Mouse (Mus musculus): ENCODE measurements at regions not wholly inside any gene's neighbourhood (a gene's known extent, or its start where the extent isn't known, plus 50 kb on each side); places are given as distances from the start of the nearest gene placed in this dataset.

DNA sequence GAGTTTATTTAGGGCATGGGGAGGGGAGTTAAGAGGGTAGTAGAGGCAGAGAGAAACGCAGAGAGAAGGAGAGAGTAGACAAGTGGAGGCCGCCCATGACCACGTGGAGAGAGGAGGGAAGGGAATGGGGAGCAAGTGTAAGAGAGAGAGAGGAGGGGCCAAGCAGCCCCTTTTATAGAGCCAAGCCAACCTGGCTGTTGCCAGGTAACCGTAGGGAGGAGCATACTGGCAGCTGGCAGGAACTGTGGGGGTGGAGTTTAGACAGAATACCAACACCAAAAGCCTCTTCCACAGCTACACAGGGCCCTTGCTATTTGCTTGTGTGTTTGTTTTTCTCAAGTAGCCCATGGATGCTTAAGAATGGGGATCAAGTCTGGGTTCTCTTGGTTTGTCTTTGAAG is 205.4 kb downstream of the Cdh26 start:
- no peak overlapping the region for H3K4me3 ChIP-seq (ENCODE audit: low read depth, low read length)
- no peak overlapping the region for H3K4me2 ChIP-seq (replicated peaks; ENCODE audit: low read depth, low read length)
- no peaks in the 10 kb centered on the region for H3K36me3 ChIP-seq (ENCODE audit: insufficient read depth, low read length)
- H3K9ac ChIP-seq (replicated peaks; ENCODE audit: low read depth) = no peak overlapping the region
- ATAC-seq (peak; percentile 82), DNase-seq (ENCODE audit: low spot score) (peak; percentile 41)
- TF ChIP-seq EP300 (IDR thresholded peaks at IDR 0.05) (no peak), CTCF (IDR thresholded peaks at IDR 0.05) (no peak)
- no peaks in the 10 kb centered on the region for H3K4me1 ChIP-seq (ENCODE audit: insufficient read depth, low read depth, low read length)
- H3K27me3 ChIP-seq (replicated peaks; ENCODE audit: insufficient read depth, low read length) = no peaks in the 10 kb centered on the region
- 27% methylated on average over 4 of the region's 4 CpGs for WGBS
- H3K9me3 ChIP-seq (ENCODE audit: low read length) = no peaks in the 10 kb centered on the region
- H3K27ac ChIP-seq (ENCODE audit: low read length) = no peak overlapping the region

GRCm38 (mm10) chr2:178636901-178637300 is 206.6 kb downstream of the Cdh26 start:
- DNase-seq (ENCODE audit: low spot score) (no peak), ATAC-seq (no peak)
- H3K4me3 ChIP-seq (ENCODE audit: low read depth, low read length) = no peak overlapping the region
- no peaks in the 10 kb centered on the region for H3K4me1 ChIP-seq (ENCODE audit: insufficient read depth, low read depth, low read length)
- H3K9ac ChIP-seq (replicated peaks; ENCODE audit: low read depth) = no peak overlapping the region
- WGBS = 86% methylated on average over 9 of the region's 9 CpGs
- no peak overlapping the region for H3K4me2 ChIP-seq (replicated peaks; ENCODE audit: low read depth, low read length)
- no peak for TF ChIP-seq CTCF (IDR thresholded peaks at IDR 0.05)
- no peak for TF ChIP-seq EP300 (IDR thresholded peaks at IDR 0.05)
- H3K27me3 ChIP-seq (replicated peaks; ENCODE audit: insufficient read depth, low read length) = no peaks in the 10 kb centered on the region
- H3K27ac ChIP-seq (ENCODE audit: low read length) = no peak overlapping the region
- no peaks in the 10 kb centered on the region for H3K9me3 ChIP-seq (ENCODE audit: low read length)
- H3K36me3 ChIP-seq (ENCODE audit: insufficient read depth, low read length) = no peaks in the 10 kb centered on the region

DNA sequence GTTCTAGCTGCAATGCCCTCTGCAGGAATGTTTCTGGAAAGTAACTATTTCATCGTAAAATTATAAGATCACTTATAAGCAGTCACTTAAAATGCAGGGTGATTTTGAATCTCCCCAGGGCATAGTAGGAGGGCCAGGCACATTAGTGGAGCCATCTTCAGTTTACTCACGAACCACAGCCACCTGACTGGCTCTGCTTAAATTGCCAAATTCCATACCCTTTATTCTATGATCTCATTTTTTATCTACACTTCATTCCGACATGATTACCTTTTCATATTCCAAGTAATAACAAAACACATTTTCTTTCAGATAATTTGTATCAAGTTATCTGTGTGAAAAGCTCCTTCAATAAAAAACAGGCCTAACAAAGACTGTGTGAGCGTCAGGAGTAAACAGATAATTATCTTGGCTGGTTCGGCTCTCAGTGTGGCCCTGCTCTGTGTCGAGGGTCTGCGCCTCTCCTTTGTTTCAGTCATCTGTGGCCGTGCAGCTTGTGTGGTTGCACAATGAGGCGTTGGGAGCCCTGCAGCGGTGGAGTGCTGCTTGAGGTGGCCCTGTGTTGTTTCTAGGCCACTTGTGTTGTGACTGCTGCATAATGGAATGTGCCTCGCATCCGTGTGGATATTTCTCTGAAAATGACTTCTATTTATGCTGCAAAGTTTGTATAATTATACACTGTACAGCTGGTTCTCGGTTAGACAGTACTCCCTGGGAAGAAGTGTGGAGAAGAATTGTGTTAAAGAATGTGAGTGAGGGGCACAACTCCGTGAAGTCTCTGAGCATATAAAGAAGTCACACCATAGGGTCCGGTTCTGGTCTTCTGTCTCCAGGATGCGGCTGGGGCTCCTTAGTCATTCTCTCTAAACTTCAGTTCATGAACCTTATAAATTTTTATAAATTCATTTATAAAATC is 212.1 kb downstream of the Cdh26 start:
- 41% methylated on average over 16 of the region's 16 CpGs for WGBS
- Histone ChIP-seq H3K9ac (replicated peaks; ENCODE audit: low read depth) (no peak overlapping the region), H3K4me3 (ENCODE audit: low read depth, low read length) (no peak overlapping the region), H3K36me3 (ENCODE audit: insufficient read depth, low read length) (no peaks in the 10 kb centered on the region), H3K9me3 (ENCODE audit: low read length) (no peaks in the 10 kb centered on the region), H3K4me2 (replicated peaks; ENCODE audit: low read depth, low read length) (peak overlapping the region; percentile 20; the same call in 1 of the 2 replicates), H3K27me3 (replicated peaks; ENCODE audit: insufficient read depth, low read length) (no peaks in the 10 kb centered on the region), H3K27ac (ENCODE audit: low read length) (peak overlapping the region; percentile 60), H3K4me1 (ENCODE audit: insufficient read depth, low read depth, low read length) (no peaks in the 10 kb centered on the region)
- DNase-seq (ENCODE audit: low spot score) (peak; percentile 90), ATAC-seq (peak; percentile 99)
- TF ChIP-seq CTCF (IDR thresholded peaks at IDR 0.05) = no peak
- TF ChIP-seq EP300 (IDR thresholded peaks at IDR 0.05) = peak; percentile 86

- TF ChIP-seq EP300 (IDR thresholded peaks at IDR 0.05) (no peak), CTCF (IDR thresholded peaks at IDR 0.05) (no peak)
- H3K27ac ChIP-seq (ENCODE audit: low read length) = peak overlapping the region; percentile 60
- no peaks in the 10 kb centered on the region for H3K36me3 ChIP-seq (ENCODE audit: insufficient read depth, low read length)
- no peaks in the 10 kb centered on the region for H3K27me3 ChIP-seq (replicated peaks; ENCODE audit: insufficient read depth, low read length)
- no peak overlapping the region for H3K4me3 ChIP-seq (ENCODE audit: low read depth, low read length)
- peak overlapping the region; percentile 20; the same call in 1 of the 2 replicates for H3K4me2 ChIP-seq (replicated peaks; ENCODE audit: low read depth, low read length)
- H3K9ac ChIP-seq (replicated peaks; ENCODE audit: low read depth) = no peak overlapping the region
- DNase-seq (ENCODE audit: low spot score) (peak; percentile 65), ATAC-seq (peak; percentile 62)
- no peaks in the 10 kb centered on the region for H3K9me3 ChIP-seq (ENCODE audit: low read length)
- WGBS = 48% methylated on average over 11 of the region's 11 CpGs
- no peaks in the 10 kb centered on the region for H3K4me1 ChIP-seq (ENCODE audit: insufficient read depth, low read depth, low read length)
Observed at GRCm38 (mm10) chr2:178643053-178643402, 212.7 kb downstream of the Cdh26 start.

DNA sequence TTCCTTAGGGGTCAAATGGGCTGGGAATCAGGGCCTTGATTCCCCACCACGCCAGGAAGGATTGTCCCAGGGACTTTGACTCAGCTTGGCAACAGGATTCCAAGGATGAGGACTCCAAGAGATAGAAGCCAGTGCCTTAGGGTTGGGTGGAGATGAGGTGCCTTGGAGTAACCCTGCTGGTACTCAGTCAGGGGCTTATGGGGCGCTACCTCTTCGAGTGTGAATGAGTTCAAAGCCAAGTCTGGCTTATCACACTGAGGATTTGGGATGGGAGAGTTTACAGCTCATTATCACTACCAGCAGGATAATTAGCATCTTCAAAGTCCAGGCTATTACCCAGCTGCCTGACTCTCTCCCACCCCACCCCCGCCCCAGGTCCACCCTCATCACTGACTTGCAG is 213.5 kb downstream of the Cdh26 start:
- DNase-seq (ENCODE audit: low spot score) = no peak
- WGBS = 37% methylated on average over 4 of the region's 4 CpGs
- TF ChIP-seq CTCF (IDR thresholded peaks at IDR 0.05) (no peak), EP300 (IDR thresholded peaks at IDR 0.05) (no peak)
- no peaks in the 10 kb centered on the region for H3K27me3 ChIP-seq (replicated peaks; ENCODE audit: insufficient read depth, low read length)
- no peaks in the 10 kb centered on the region for H3K9me3 ChIP-seq (ENCODE audit: low read length)
- H3K4me2 ChIP-seq (replicated peaks; ENCODE audit: low read depth, low read length) = no peak overlapping the region
- peak overlapping the region; percentile 60; the same call in 1 of the 2 replicates for H3K27ac ChIP-seq (ENCODE audit: low read length)
- H3K4me1 ChIP-seq (ENCODE audit: insufficient read depth, low read depth, low read length) = no peaks in the 10 kb centered on the region
- ATAC-seq = no peak
- H3K4me3 ChIP-seq (ENCODE audit: low read depth, low read length) = no peak overlapping the region
- H3K36me3 ChIP-seq (ENCODE audit: insufficient read depth, low read length) = no peaks in the 10 kb centered on the region
- no peak overlapping the region for H3K9ac ChIP-seq (replicated peaks; ENCODE audit: low read depth)

DNA sequence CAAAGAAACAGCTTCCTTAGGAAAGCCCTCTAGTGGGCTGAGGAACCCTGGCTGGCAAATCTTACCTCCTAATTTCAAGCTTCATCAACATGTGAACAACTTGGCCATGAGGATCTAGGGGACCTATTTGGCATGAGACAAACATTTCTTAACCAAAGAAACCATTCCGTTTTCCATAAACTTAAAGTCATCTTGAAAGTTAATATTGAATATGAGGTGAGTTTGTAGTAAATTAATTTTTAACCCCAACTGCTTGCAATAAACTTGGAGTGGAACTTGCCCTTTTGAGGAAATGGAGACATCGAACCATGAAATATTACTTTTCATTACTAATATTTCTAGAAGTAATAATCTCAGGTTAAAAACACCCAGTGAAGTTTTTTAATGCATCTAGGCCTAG is 229.7 kb downstream of the Cdh26 start:
- 63% methylated on average over 2 of the region's 2 CpGs for WGBS

More for the DNA sequence above, 229.7 kb downstream of the Cdh26 start:
- Histone ChIP-seq H3K4me3 (ENCODE audit: low read depth, low read length) (no peak overlapping the region), H3K36me3 (ENCODE audit: insufficient read depth, low read length) (no peaks in the 10 kb centered on the region), H3K4me1 (ENCODE audit: insufficient read depth, low read depth, low read length) (no peaks in the 10 kb centered on the region), H3K27me3 (replicated peaks; ENCODE audit: insufficient read depth, low read length) (no peaks in the 10 kb centered on the region), H3K9ac (replicated peaks; ENCODE audit: low read depth) (no peak overlapping the region), H3K4me2 (replicated peaks; ENCODE audit: low read depth, low read length) (no peak overlapping the region), H3K27ac (ENCODE audit: low read length) (0 out of 2 replicates have a peak overlapping the region, but pooled peaks have one; percentile 20), H3K9me3 (ENCODE audit: low read length) (no peaks in the 10 kb centered on the region)
- no peak for TF ChIP-seq EP300 (IDR thresholded peaks at IDR 0.05)
- 0 out of 2 replicates have a peak, but pooled peaks have one; percentile 9 for TF ChIP-seq CTCF (IDR thresholded peaks at IDR 0.05)
- no peak for ATAC-seq
- peak; percentile 28 for DNase-seq (ENCODE audit: low spot score)
